Mouse (Mus musculus): ENCODE results near the gene Kremen1. TPM values are rescaled to one million over a fixed set of nuclear protein-coding genes. Genes with fewer than 3 reads are reported as not detected.

The Kremen1 gene
- total and polyA plus RNA-seq, 2 experiments from 2014 or later: 28.5 to 90.2 TPM

DNA sequence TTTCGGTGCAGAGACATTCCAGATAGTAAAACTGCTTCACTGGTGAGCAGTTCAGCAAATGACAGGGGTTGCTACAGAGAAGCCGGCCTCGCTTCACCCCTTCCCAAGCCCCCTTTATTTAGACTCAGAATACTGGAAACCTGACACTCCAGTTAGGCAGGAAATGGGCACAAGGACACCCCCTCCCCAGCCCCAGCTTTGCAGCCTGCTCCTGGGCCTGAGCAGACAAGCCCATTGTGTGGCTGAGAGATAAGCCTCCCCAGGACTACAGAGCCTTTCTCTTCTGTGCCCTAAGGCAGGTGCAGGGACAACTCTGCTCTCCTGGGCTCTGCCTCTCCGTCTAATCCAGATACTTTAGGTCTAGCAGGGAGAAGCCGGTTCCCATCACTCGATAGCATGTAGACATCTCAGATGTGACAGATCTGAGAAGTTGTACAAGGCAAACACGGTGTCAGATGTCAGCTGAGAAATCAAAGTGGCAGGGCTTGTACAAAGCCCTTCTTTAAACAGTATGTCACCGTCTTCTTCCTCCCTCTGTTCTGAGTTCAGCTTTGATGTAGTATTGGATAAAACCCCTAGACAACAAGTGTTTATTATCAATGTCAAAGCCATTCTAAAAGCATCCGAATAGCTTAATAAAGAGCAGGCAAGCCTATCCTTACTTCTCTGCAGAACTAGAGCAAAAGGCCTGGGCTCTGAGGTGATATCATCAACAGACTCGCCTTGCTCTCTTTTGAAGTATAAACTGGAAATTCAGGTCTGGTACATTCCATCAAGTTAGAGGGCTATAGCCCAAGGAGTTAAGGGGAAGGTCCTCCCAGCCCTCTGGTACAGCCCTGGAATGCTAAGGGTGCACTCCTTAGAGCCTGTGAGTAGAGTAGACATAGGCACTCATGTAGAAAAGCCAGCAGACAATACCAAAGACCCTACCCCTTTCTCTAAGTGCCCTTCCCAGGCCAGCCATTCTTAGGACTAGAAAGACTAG lies 21.4 kb downstream of the Kremen1 start:
- ATAC-seq (ENCODE audit: insufficient read depth, low read depth): no peak
- DNase-seq (ENCODE audit: low spot score): no peak
- Histone ChIP-seq H3K27me3 (ENCODE audit: control insufficient read depth, insufficient read depth, low read length) (no peaks in the 10 kb centered on the region), H3K27ac (ENCODE audit: low read depth) (peak overlapping the region; percentile 67), H3K9ac (replicated peaks; ENCODE audit: low read depth, low read length) (no peak overlapping the region; the same call in 1 of the 2 replicates), H3K4me2 (ENCODE audit: low read depth, low read length) (peak overlapping the region; percentile 3; the same call in 1 of the 2 replicates), H3K4me3 (ENCODE audit: low read depth, low read length) (no peak overlapping the region), H3K36me3 (replicated peaks; ENCODE audit: control insufficient read depth, insufficient read depth, low read length) (peaks cover 45% of the 10 kb centered on the region), H3K4me1 (ENCODE audit: control insufficient read depth, insufficient read depth) (peaks cover 40% of the 10 kb centered on the region), H3K9me3 (replicated peaks; ENCODE audit: control insufficient read depth, low read length) (no peaks in the 10 kb centered on the region)
- WGBS: 14% methylated on average over 10 of the region's 10 CpGs
- TF ChIP-seq EP300 (IDR thresholded peaks at IDR 0.05; ENCODE audit: low read depth) (no peak), CTCF (IDR thresholded peaks at IDR 0.05; ENCODE audit: low read depth) (no peak)

DNA sequence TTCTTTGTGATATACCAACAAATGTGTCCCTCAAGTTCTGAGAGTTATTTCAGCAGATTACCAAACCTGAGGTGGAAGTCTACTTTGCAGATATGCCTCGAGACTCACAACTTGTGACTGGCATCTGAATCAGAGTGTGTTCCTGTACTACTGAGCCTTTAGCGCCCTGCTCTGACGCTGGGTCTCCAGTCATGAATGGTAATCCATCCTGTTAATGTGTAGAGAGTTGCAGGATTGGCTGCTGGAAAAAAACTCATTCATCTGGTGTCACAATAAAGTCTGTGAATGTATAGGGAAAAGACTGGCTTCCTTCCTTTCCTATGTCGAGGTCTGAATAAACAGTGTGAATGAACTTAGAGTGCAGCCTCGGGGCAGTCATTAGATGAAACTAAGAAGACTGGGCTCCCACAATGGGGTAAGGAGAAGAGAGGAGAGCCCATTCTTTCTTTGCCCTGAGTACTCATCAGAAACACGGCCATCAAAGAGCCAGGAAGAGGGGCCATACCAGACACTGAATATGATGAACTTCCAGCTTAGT lies 41.4 kb downstream of the Kremen1 start:
- no peak for ATAC-seq (ENCODE audit: insufficient read depth, low read depth)
- TF ChIP-seq EP300 (IDR thresholded peaks at IDR 0.05; ENCODE audit: low read depth) (no peak), CTCF (IDR thresholded peaks at IDR 0.05; ENCODE audit: low read depth) (no peak)
- no peak overlapping the region for H3K9ac ChIP-seq (replicated peaks; ENCODE audit: low read depth, low read length)
- WGBS: 64% methylated on average over 6 of the region's 6 CpGs
- no peaks in the 10 kb centered on the region for H3K9me3 ChIP-seq (replicated peaks; ENCODE audit: control insufficient read depth, low read length)
- H3K36me3 ChIP-seq (replicated peaks; ENCODE audit: control insufficient read depth, insufficient read depth, low read length): 0 out of 2 replicates have a peak, but pooled peaks cover 4% of the 10 kb centered on the region
- H3K27ac ChIP-seq (ENCODE audit: low read depth): no peak overlapping the region
- DNase-seq (ENCODE audit: low spot score): no peak
- no peak overlapping the region for H3K4me3 ChIP-seq (ENCODE audit: low read depth, low read length)
- no peaks in the 10 kb centered on the region for H3K27me3 ChIP-seq (ENCODE audit: control insufficient read depth, insufficient read depth, low read length)
- H3K4me2 ChIP-seq (ENCODE audit: low read depth, low read length): no peak overlapping the region
- H3K4me1 ChIP-seq (ENCODE audit: control insufficient read depth, insufficient read depth): no peaks in the 10 kb centered on the region

- Histone ChIP-seq H3K9ac (replicated peaks; ENCODE audit: low read depth, low read length) (no peak overlapping the region), H3K27me3 (ENCODE audit: control insufficient read depth, insufficient read depth, low read length) (no peaks in the 10 kb centered on the region), H3K4me1 (ENCODE audit: control insufficient read depth, insufficient read depth) (no peaks in the 10 kb centered on the region), H3K9me3 (replicated peaks; ENCODE audit: control insufficient read depth, low read length) (no peaks in the 10 kb centered on the region), H3K36me3 (replicated peaks; ENCODE audit: control insufficient read depth, insufficient read depth, low read length) (peaks cover 9% of the 10 kb centered on the region), H3K4me3 (ENCODE audit: low read depth, low read length) (no peak overlapping the region), H3K4me2 (ENCODE audit: low read depth, low read length) (no peak overlapping the region), H3K27ac (ENCODE audit: low read depth) (no peak overlapping the region)
- TF ChIP-seq EP300 (IDR thresholded peaks at IDR 0.05; ENCODE audit: low read depth) (no peak), CTCF (IDR thresholded peaks at IDR 0.05; ENCODE audit: low read depth) (no peak)
- ATAC-seq (ENCODE audit: insufficient read depth, low read depth) (no peak), DNase-seq (ENCODE audit: low spot score) (no peak)
- 86% methylated on average over 4 of the region's 4 CpGs for WGBS
These were observed 42.0 kb downstream of the Kremen1 start for GRCm38 (mm10) chr11:5219371-5219770.

DNA sequence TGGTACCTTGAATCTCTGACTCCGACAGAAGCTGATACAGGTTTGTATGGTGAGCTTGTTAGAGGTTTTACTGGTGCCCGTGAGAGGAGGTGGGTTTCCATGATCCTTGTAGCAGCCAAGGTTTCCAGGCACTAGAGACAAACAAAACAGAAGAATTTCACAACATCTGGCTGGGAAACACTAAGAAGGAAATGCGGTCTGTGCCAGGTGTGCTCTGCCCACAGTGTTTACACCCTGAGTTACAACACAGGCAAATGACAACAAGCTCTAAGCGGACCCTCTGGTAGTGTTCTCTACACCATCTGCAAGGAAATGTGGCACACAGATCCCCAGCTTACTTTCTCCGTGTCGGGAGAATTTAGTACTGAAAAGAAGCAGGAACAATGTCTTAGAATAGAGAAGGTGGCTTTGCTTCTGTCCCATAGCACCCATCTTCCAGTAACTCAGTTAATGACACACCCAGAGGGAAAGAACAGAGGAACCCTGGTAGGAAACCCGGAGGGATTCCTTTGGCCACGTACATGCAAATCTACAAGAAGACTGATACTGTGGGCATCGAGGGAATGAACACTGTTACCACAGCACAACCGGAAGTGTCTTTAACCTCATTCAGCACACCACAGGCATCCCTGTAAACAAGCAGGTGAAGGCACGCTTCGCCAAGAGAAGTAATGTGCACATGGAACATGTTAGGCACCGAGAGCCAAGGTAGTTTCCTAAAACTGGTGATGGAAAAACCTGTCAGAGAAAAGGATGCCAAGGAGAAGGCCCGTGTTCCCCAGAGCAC lies 45.8 kb downstream of the Kremen1 start:
- ATAC-seq (ENCODE audit: insufficient read depth, low read depth) (no peak), DNase-seq (ENCODE audit: low spot score) (no peak)
- Histone ChIP-seq H3K27me3 (ENCODE audit: control insufficient read depth, insufficient read depth, low read length) (no peaks in the 10 kb centered on the region), H3K27ac (ENCODE audit: low read depth) (peak overlapping the region; percentile 28; the same call in 1 of the 2 replicates), H3K36me3 (replicated peaks; ENCODE audit: control insufficient read depth, insufficient read depth, low read length) (peaks cover 28% of the 10 kb centered on the region), H3K4me3 (ENCODE audit: low read depth, low read length) (no peak overlapping the region), H3K4me2 (ENCODE audit: low read depth, low read length) (no peak overlapping the region), H3K4me1 (ENCODE audit: control insufficient read depth, insufficient read depth) (no peaks in the 10 kb centered on the region), H3K9ac (replicated peaks; ENCODE audit: low read depth, low read length) (no peak overlapping the region), H3K9me3 (replicated peaks; ENCODE audit: control insufficient read depth, low read length) (no peaks in the 10 kb centered on the region)
- 75% methylated on average over 14 of the region's 14 CpGs for WGBS
- TF ChIP-seq EP300 (IDR thresholded peaks at IDR 0.05; ENCODE audit: low read depth) (no peak), CTCF (IDR thresholded peaks at IDR 0.05; ENCODE audit: low read depth) (no peak)

DNA sequence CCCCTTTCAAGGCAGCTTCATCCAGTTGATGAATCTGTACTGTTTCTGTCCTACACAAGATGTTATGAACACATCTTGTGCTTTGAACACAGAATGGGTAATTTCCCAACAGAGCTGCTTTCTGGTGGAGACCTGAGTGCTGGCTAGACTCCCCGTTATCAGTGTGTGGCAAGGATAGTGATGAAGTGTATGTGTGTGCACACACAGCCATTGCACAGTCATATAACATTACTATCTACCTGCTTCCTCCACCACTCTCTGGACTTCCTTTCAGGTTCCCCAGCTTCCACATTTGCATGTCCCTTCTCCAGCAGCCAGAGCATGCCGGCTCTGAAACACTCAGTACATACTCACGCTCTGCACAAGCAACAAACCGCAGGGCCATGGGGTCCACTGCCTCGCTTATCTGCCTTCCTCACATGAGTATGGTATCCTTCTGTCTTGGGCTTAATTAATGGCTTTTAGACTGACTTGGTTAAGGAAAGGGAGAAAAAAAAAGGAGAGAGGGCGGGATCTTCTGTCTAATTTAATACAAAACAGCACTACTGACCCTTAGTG lies 46.8 kb downstream of the Kremen1 start:
- H3K9me3 ChIP-seq (replicated peaks; ENCODE audit: control insufficient read depth, low read length): no peaks in the 10 kb centered on the region
- no peak overlapping the region for H3K4me3 ChIP-seq (ENCODE audit: low read depth, low read length)
- no peaks in the 10 kb centered on the region for H3K27me3 ChIP-seq (ENCODE audit: control insufficient read depth, insufficient read depth, low read length)
- no peak for DNase-seq (ENCODE audit: low spot score)
- no peak overlapping the region for H3K4me2 ChIP-seq (ENCODE audit: low read depth, low read length)
- no peak for ATAC-seq (ENCODE audit: insufficient read depth, low read depth)
- WGBS: 79% methylated on average over 6 of the region's 6 CpGs
- H3K36me3 ChIP-seq (replicated peaks; ENCODE audit: control insufficient read depth, insufficient read depth, low read length): peaks cover 38% of the 10 kb centered on the region
- H3K9ac ChIP-seq (replicated peaks; ENCODE audit: low read depth, low read length): no peak overlapping the region
- H3K27ac ChIP-seq (ENCODE audit: low read depth): no peak overlapping the region
- no peaks in the 10 kb centered on the region for H3K4me1 ChIP-seq (ENCODE audit: control insufficient read depth, insufficient read depth)
- no peak for TF ChIP-seq EP300 (IDR thresholded peaks at IDR 0.05; ENCODE audit: low read depth)
- no peak for TF ChIP-seq CTCF (IDR thresholded peaks at IDR 0.05; ENCODE audit: low read depth)

All from heart, postnatal 0 days (tissue).